Mouse (Mus musculus): ENCODE data around the gene Xylt1. TPM values are rescaled to one million over a fixed set of nuclear protein-coding genes. Genes with fewer than 3 reads are reported as not detected.

Xylt1 gene
- polyA plus RNA-seq, 1 experiment: 5.7 TPM

- Histone ChIP-seq H3K4me3 (ENCODE audit: control insufficient read depth, insufficient read depth, low read length) (no peak overlapping the region), H3K4me1 (replicated peaks; ENCODE audit: control insufficient read depth, insufficient read depth, low read length) (peaks cover 20% of the 10 kb centered on the region), H3K27me3 (ENCODE audit: control insufficient read depth, insufficient read depth, low read length) (no peaks in the 10 kb centered on the region), H3K36me3 (ENCODE audit: control insufficient read depth, insufficient read depth, low read length) (no peaks in the 10 kb centered on the region), H3K27ac (ENCODE audit: control insufficient read depth, insufficient read depth, low read length) (no peak overlapping the region)
- 65% methylated on average over 3 of the region's 3 CpGs for WGBS
- TF ChIP-seq POLR2A (IDR thresholded peaks at IDR 0.05; ENCODE audit: control insufficient read depth, extremely low read depth, insufficient read depth, low read length, poor library complexity): no peak
- TF ChIP-seq CTCF (IDR thresholded peaks at IDR 0.05; ENCODE audit: borderline replicate concordance, control insufficient read depth, extremely low read depth, insufficient read depth, low read length, poor library complexity): no peak
- no peak for DNase-seq
Observed at GRCm38 (mm10) chr7:117481404-117481803, 100.6 kb downstream of the Xylt1 start.

GRCm38 (mm10) chr7:117482701-117483100 is 101.9 kb downstream of the Xylt1 start:
- H3K4me3 ChIP-seq (ENCODE audit: control insufficient read depth, insufficient read depth, low read length): no peak overlapping the region
- 89% methylated on average over 2 of the region's 2 CpGs for WGBS
- no peaks in the 10 kb centered on the region for H3K36me3 ChIP-seq (ENCODE audit: control insufficient read depth, insufficient read depth, low read length)
- no peak overlapping the region for H3K27ac ChIP-seq (ENCODE audit: control insufficient read depth, insufficient read depth, low read length)
- no peak for TF ChIP-seq CTCF (IDR thresholded peaks at IDR 0.05; ENCODE audit: borderline replicate concordance, control insufficient read depth, extremely low read depth, insufficient read depth, low read length, poor library complexity)
- TF ChIP-seq POLR2A (IDR thresholded peaks at IDR 0.05; ENCODE audit: control insufficient read depth, extremely low read depth, insufficient read depth, low read length, poor library complexity): no peak
- no peak for DNase-seq
- H3K4me1 ChIP-seq (replicated peaks; ENCODE audit: control insufficient read depth, insufficient read depth, low read length): peaks cover 23% of the 10 kb centered on the region
- H3K27me3 ChIP-seq (ENCODE audit: control insufficient read depth, insufficient read depth, low read length): no peaks in the 10 kb centered on the region

GRCm38 (mm10) chr7:117484589-117484988 is 103.8 kb downstream of the Xylt1 start:
- DNase-seq: no peak
- no peak for TF ChIP-seq POLR2A (IDR thresholded peaks at IDR 0.05; ENCODE audit: control insufficient read depth, extremely low read depth, insufficient read depth, low read length, poor library complexity)
- TF ChIP-seq CTCF (IDR thresholded peaks at IDR 0.05; ENCODE audit: borderline replicate concordance, control insufficient read depth, extremely low read depth, insufficient read depth, low read length, poor library complexity): no peak
- Histone ChIP-seq H3K36me3 (ENCODE audit: control insufficient read depth, insufficient read depth, low read length) (no peaks in the 10 kb centered on the region), H3K4me3 (ENCODE audit: control insufficient read depth, insufficient read depth, low read length) (no peak overlapping the region), H3K27me3 (ENCODE audit: control insufficient read depth, insufficient read depth, low read length) (no peaks in the 10 kb centered on the region), H3K4me1 (replicated peaks; ENCODE audit: control insufficient read depth, insufficient read depth, low read length) (peaks cover 23% of the 10 kb centered on the region), H3K27ac (ENCODE audit: control insufficient read depth, insufficient read depth, low read length) (no peak overlapping the region)
- WGBS: 95% methylated on average over 2 of the region's 2 CpGs

GRCm38 (mm10) chr7:117484989-117485536 is 104.3 kb downstream of the Xylt1 start:
- H3K27me3 ChIP-seq (ENCODE audit: control insufficient read depth, insufficient read depth, low read length): no peaks in the 10 kb centered on the region
- peaks cover 23% of the 10 kb centered on the region for H3K4me1 ChIP-seq (replicated peaks; ENCODE audit: control insufficient read depth, insufficient read depth, low read length)
- 71% methylated on average over 7 of the region's 7 CpGs for WGBS
- no peak for DNase-seq
- H3K27ac ChIP-seq (ENCODE audit: control insufficient read depth, insufficient read depth, low read length): no peak overlapping the region
- TF ChIP-seq CTCF (IDR thresholded peaks at IDR 0.05; ENCODE audit: borderline replicate concordance, control insufficient read depth, extremely low read depth, insufficient read depth, low read length, poor library complexity) (no peak), POLR2A (IDR thresholded peaks at IDR 0.05; ENCODE audit: control insufficient read depth, extremely low read depth, insufficient read depth, low read length, poor library complexity) (no peak)
- no peak overlapping the region for H3K4me3 ChIP-seq (ENCODE audit: control insufficient read depth, insufficient read depth, low read length)
- H3K36me3 ChIP-seq (ENCODE audit: control insufficient read depth, insufficient read depth, low read length): no peaks in the 10 kb centered on the region

GRCm38 (mm10) chr7:117486425-117487172 is 105.8 kb downstream of the Xylt1 start:
- no peaks in the 10 kb centered on the region for H3K27me3 ChIP-seq (ENCODE audit: control insufficient read depth, insufficient read depth, low read length)
- no peak for TF ChIP-seq CTCF (IDR thresholded peaks at IDR 0.05; ENCODE audit: borderline replicate concordance, control insufficient read depth, extremely low read depth, insufficient read depth, low read length, poor library complexity)
- TF ChIP-seq POLR2A (IDR thresholded peaks at IDR 0.05; ENCODE audit: control insufficient read depth, extremely low read depth, insufficient read depth, low read length, poor library complexity): no peak
- no peaks in the 10 kb centered on the region for H3K36me3 ChIP-seq (ENCODE audit: control insufficient read depth, insufficient read depth, low read length)
- H3K4me3 ChIP-seq (ENCODE audit: control insufficient read depth, insufficient read depth, low read length): no peak overlapping the region
- H3K27ac ChIP-seq (ENCODE audit: control insufficient read depth, insufficient read depth, low read length): no peak overlapping the region
- 20% methylated on average over 7 of the region's 7 CpGs for WGBS
- H3K4me1 ChIP-seq (replicated peaks; ENCODE audit: control insufficient read depth, insufficient read depth, low read length): peaks cover 23% of the 10 kb centered on the region
- DNase-seq: no peak

- H3K27me3 ChIP-seq (ENCODE audit: control insufficient read depth, insufficient read depth, low read length): no peaks in the 10 kb centered on the region
- H3K36me3 ChIP-seq (ENCODE audit: control insufficient read depth, insufficient read depth, low read length): no peaks in the 10 kb centered on the region
- no peak overlapping the region for H3K4me3 ChIP-seq (ENCODE audit: control insufficient read depth, insufficient read depth, low read length)
- 92% methylated on average over 2 of the region's 2 CpGs for WGBS
- no peak overlapping the region for H3K27ac ChIP-seq (ENCODE audit: control insufficient read depth, insufficient read depth, low read length)
- no peak for DNase-seq
- TF ChIP-seq POLR2A (IDR thresholded peaks at IDR 0.05; ENCODE audit: control insufficient read depth, extremely low read depth, insufficient read depth, low read length, poor library complexity): no peak
- no peak for TF ChIP-seq CTCF (IDR thresholded peaks at IDR 0.05; ENCODE audit: borderline replicate concordance, control insufficient read depth, extremely low read depth, insufficient read depth, low read length, poor library complexity)
- peaks cover 23% of the 10 kb centered on the region for H3K4me1 ChIP-seq (replicated peaks; ENCODE audit: control insufficient read depth, insufficient read depth, low read length)
Observed at GRCm38 (mm10) chr7:117487173-117487490, 106.4 kb downstream of the Xylt1 start.

Measured in thymus, adult 2 months (tissue).